Mouse (Mus musculus): ENCODE results near the gene Cx3cr1.

DNA sequence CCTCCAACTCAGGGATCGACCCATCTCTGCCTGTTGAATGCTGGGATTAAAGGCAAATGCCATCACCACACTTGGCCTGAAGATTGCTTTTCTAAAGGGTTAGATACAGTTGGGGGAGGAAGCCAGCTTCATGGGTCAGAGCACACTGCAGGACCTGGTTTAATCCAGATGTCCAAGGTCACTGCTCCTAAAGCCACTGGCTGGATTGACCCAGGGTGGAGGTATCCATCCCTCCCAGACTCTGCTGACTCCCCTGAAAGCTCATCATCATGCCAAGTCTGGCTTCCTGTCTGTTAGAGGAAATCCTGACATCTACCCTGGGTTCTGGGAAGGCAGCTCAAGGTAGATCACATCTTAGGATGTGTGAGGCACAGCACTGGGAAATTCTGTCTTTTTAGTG lies 70.9 kb downstream of the Cx3cr1 start:
- no peak for TF ChIP-seq POLR2A (IDR thresholded peaks at IDR 0.05; ENCODE audit: borderline replicate concordance, extremely low read depth, low read depth, low read length)
- TF ChIP-seq CTCF (IDR thresholded peaks at IDR 0.05; ENCODE audit: insufficient read depth, low read length) = no peak

Measured in lung, adult 2 months (tissue).